Mouse (Mus musculus) common myeloid progenitor, adult 5-6 weeks (primary cell): ENCODE data around the gene Hspa12b. TPM values are rescaled to one million over a fixed set of nuclear protein-coding genes. Genes with fewer than 3 reads are reported as not detected.

ENCODE experiments used
- ATAC-seq: replicated peaks from 2 replicates; pipeline ENCODE4 v1.8.0; 2016; ENCODE audit warnings: low read depth, mild to moderate bottlenecking, moderate TSS enrichment, inconsistent platforms; ENCODE audit not compliant: poor library complexity, severe bottlenecking
- total RNA-seq: library from RNA; stranded (forward); fragments of 200-1000, 187-1606 nt; gene quantifications from 2 replicates; pipeline ENCODE4 v1.2.3, GENCODE M21; 2017

Hspa12b gene
- total RNA-seq, 1 experiment from 2014 or later: 0.96 TPM

DNA sequence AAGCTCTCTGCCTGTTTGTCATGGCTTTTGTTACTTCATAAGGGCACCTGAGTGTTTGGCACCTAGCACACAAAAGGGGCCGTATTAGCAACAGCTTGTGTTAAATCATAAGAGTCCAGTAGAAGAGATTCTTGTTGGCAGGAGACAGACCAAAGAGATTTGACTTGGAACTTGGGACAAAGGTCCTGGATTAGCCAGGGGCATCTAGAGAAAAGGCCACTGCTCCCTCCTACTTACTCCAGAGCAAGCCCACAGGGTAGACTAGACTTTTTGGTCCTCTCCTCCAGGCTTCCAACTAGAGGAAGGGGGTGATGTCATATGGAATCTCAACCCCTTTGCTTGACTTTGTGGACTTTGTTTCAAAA, 48.8 kb downstream of the Hspa12b start:
- no peak for ATAC-seq

- ATAC-seq: no peak
These were observed 49.4 kb downstream of the Hspa12b start for GRCm38 (mm10) chr2:131176491-131176890.

GRCm38 (mm10) chr2:131177932-131178331, 50.9 kb downstream of the Hspa12b start:
- ATAC-seq: no peak

DNA sequence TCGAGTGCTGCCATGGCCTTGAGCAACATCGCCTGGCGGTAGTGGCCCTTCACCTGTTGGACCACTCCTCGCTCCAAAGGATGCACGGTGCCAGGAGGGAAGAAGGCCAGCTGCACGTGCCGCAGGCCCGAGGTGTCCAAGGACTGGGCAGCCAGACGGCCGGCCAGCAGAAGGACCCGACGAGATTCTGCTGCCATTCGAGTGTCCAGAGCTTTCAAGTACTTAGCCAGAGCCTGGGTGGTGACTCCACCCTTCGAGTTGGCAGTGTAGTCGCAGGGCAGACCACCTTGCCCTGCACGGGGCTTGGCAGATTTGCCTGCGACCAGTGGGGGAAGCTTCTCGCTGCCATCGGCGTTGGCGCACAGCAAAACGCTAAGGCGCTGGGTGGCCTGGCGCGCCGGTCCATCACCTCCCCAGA, 51.8 kb downstream of the Hspa12b start:
- ATAC-seq: no peak

GRCm38 (mm10) chr2:131179246-131179886, 52.3 kb downstream of the Hspa12b start:
- ATAC-seq: peak; percentile 48

DNA sequence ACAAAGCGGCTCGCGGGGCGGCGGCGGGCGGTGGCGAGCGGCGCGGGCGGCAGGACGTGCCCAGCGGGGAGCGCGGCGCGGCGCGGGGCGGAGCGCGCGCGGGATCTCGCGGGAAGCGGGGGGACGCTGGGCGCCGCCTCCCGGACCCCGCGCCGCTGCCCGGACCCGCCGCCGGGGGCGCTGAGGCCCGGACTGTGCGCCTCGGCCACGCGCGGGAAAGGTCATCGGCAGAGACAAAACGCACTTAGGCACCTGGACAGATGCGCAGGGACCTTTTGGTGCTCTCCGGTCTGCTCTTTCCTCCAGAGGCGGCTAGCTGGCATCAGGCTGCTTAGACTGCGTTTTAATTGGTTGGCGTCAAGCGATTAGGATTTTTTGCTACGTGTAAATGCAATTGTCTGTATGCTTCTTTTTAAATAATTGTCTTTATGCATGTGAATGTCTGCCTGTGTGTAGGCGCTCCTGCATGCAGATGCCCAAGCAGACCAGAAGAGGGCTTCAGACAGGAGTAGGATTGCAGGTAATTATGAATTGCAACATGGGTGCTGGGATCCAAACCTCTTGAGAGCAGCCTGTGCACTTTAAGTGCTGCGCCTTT, 53.0 kb downstream of the Hspa12b start, which contains the start of gene Cenpb:
Cenpb (minus strand) TSS at position 78 of the 598 bp plus-strand sequence.
- ATAC-seq: peak; percentile 53

DNA sequence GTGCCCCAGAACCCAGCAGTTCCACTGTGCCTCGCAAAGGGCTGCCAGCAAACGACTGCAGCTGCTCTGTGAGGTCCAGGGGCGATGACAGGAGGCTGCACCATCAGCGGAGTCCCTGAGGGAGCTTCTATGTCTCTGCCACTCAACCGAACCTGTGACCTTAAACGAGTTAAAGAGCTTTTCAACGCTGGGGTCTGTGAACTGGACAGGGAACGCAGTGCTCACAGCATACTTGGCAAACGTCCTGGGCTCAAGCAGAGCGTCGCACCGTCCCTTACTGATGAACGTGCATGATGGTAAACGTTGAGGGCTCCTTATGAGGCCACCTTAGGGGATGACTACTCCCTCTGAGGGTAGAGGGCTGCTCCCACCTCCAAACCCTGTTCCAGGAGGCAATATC, 59.3 kb downstream of the Hspa12b start:
- no peak for ATAC-seq

DNA sequence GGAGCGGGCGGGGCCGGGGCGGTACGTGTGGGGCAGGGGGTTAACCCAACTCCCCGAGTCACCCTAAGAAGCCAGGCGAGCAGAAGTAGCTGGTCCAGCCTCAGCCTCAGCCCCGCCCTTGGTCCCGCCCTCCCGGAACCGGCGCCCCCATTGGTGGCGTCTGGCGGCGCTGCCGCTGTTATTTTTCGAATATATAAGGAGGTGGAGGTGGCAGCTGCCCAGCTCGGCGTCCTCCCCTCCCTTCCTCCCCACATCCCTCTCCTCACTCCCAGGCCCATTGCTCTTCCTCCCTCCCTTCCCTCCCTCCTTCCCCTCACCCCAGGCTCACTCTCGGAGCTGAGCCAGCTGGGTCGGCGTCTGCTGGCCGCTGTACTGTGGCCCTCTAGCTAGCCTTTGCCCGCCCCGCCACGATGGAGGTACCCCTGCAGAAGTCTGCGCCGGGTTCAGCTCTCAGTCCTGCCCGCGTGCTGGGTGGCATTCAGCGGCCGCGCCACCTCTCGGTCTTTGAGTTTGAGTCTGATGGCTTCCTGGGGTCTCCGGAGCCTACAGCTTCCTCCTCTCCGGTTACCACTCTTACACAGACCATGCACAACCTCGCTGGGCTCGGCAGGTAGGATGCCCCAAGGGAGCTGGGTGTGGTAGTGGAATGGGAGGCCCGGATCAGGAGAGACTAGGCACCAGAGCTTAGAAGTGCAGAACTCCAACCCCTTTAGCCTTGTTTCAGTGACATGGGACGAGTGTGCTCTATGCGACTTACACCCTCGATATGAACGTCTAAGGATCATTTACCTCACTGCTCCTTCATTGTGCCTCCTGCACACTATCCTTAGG, 59.9 kb downstream of the Hspa12b start, which contains the start of the genes Cdc25b and Spef1:
Cdc25b (plus strand) TSS at position 179 of the 831 bp plus-strand sequence.
Spef1 (minus strand) TSS at position 512 of the 831 bp plus-strand sequence.
- peak; percentile 88 for ATAC-seq

- no peak for ATAC-seq
These were observed 60.5 kb downstream of the Hspa12b start for GRCm38 (mm10) chr2:131187602-131187922.

DNA sequence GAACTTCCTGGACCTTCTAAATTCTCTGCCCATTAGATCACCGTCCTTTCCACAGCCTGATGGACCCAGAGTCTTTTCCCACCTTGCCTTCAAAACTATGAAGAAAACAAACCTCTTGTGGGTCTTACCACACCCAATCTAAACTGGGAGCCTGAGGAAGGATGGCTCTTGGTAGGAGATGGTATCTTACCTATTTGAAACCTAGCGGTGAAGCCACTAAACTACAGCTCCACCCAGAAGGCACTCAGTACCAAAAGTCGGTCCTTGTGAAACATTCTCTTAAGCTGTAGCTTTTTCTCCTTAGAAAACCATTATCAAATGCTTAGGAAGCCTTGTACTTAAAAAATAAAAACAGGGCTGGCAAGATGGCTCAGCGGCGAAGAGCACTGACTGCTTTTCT, 61.2 kb downstream of the Hspa12b start:
- no peak for ATAC-seq

- no peak for ATAC-seq
These were observed 62.6 kb downstream of the Hspa12b start for GRCm38 (mm10) chr2:131189521-131190309.

DNA sequence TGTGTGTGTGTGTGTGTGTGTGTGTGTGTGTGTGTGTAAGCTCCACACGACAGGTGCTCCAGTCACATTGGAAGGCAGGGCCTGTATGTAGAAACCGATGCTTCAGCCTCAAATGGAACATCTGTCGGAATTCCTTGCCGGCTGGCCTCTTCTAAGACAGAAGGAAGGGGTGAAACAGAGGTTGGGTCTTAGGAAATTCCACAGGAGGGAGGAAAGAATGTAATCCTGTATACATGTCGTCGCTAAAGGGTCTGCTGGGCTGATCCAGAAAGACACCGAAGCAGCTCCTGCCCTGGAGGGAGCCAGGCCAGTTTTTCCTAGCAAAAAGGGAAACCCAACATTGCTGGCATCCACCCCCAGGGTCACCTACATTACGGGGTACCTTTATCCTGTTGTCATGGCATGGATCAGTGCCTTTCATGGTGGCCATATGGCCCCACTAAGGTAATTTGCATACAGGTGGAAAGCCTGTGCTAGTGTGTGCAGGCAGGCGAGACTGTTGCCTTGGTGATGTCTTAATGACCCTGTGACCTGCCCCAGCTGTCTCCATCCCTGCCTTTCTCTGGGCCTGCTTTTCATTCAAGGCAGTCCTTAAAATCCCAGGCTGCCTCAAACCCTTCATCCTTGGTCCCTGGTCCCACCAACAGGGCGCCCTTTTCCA, 63.4 kb downstream of the Hspa12b start:
- ATAC-seq: no peak

GRCm38 (mm10) chr2:131191005-131191390, 63.9 kb downstream of the Hspa12b start:
- no peak for ATAC-seq

Other genes with a start within 250 kb of the Hspa12b start
- 12.2 and 16.4 TPM in 2 replicates for gene 4930402H24Rik, start 220.9 kb upstream of the Hspa12b start, total RNA-seq
- gene Atrn, start 220.8 kb upstream of the Hspa12b start, total RNA-seq: 10.7 and 14.2 TPM in 2 replicates
- gene Gfra4, start 84.2 kb upstream of the Hspa12b start, total RNA-seq: not detected in 2 replicates
- not detected in 2 replicates for gene Adam33, start 63.5 kb upstream of the Hspa12b start, total RNA-seq
- gene Siglec1, start 40.5 kb upstream of the Hspa12b start, total RNA-seq: under 0.01 TPM in 1 of 2 replicates, not detected in the other
- not detected in 2 replicates for gene Gm11037, start 6.2 kb downstream of the Hspa12b start, total RNA-seq
- 29.2 and 30.8 TPM in 2 replicates for gene 1700037H04Rik, start 32.8 kb downstream of the Hspa12b start, total RNA-seq
- gene Cenpb, start 52.8 kb downstream of the Hspa12b start, total RNA-seq: 17.6 and 18.7 TPM in 2 replicates
- 13.3 and 15.8 TPM in 2 replicates for gene Cdc25b, start 59.7 kb downstream of the Hspa12b start, total RNA-seq
- gene Spef1, start 60.0 kb downstream of the Hspa12b start, total RNA-seq: 2.7 and 4.7 TPM in 2 replicates
- gene Ap5s1, start 79.8 kb downstream of the Hspa12b start, total RNA-seq: 2.4 and 2.6 TPM in 2 replicates
- 15.8 and 16.5 TPM in 2 replicates for gene Mavs, start 106.8 kb downstream of the Hspa12b start, total RNA-seq
- gene Pank2, start 135.2 kb downstream of the Hspa12b start, total RNA-seq: 57.3 and 72.4 TPM in 2 replicates
- 0.82 and 3.7 TPM in 2 replicates for gene Rnf24, start 225.6 kb downstream of the Hspa12b start, total RNA-seq